Mouse (Mus musculus): Measurements from ENCODE around the gene Abcc9. TPM values are rescaled to one million over a fixed set of nuclear protein-coding genes. Genes with fewer than 3 reads are reported as not detected.

Abcc9 gene
- polyA plus RNA-seq, 1 experiment, result 0.36 TPM

DNA sequence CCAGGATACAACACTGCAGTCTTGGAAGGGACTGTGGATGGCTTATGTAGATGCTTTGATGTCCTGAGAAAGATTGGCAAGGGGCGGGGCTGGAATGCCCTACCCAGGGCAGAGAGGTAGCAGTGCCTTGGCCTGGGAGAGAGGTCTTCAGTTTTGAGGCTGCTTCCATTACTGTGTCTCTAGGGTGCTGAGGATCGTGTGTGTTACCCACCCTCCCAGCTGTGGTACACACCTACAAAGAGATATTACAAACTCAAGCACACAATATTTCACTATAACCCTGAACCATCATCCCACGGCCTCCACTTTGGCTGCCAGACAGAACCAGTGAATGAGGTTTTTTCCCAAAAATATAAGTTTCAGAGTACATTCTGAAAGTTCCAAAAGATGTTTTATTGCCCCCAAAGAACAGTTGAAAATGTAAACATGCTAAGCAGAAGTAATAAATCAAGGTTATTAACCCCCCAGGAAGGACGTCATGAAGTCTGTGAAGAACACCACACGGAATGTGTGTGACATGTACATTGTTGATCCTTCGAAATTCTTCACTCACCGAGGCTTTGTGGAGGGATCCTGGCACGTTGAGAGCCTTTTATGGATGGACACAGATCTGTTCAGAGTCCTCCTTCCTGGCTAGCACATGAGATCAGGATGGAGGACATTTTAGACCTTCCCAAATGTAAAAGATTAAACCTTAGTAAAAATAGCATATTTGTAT, 159.9 kb downstream of the Abcc9 start:
- Histone ChIP-seq H3K27me3 (ENCODE audit: control insufficient read depth, insufficient read depth, insufficient read length) (no peaks in the 10 kb centered on the region), H3K36me3 (ENCODE audit: control insufficient read depth, insufficient read depth) (no peaks in the 10 kb centered on the region), H3K4me3 (no peak overlapping the region), H3K79me2 (ENCODE audit: control insufficient read depth, insufficient read depth) (no peaks in the 10 kb centered on the region), H3ac (ENCODE audit: control insufficient read depth, insufficient read length) (no peak overlapping the region), H3K4me2 (ENCODE audit: low read depth) (no peak overlapping the region)
- TF ChIP-seq MYOD1 (IDR thresholded peaks at IDR 0.05; ENCODE audit: control insufficient read depth in 1 of 3, insufficient read length in 2 of 3, low read depth in 2 of 3) (no peak), TCF12 (IDR thresholded peaks at IDR 0.05; ENCODE audit: insufficient read depth, poor library complexity, severe bottlenecking) (no peak), CEBPB (IDR thresholded peaks at IDR 0.05; ENCODE audit: insufficient read depth, poor library complexity, severe bottlenecking) (no peak), MYOG (IDR thresholded peaks at IDR 0.05; ENCODE audit: control insufficient read depth in 1 of 3, insufficient read depth in 1 of 3, insufficient read length in 2 of 3, low read depth in 2 of 3) (no peak), MAX (IDR thresholded peaks at IDR 0.05; ENCODE audit: low read depth) (no peak), SRF (IDR thresholded peaks at IDR 0.05; ENCODE audit: control insufficient read depth, insufficient read length, low read depth) (no peak), POLR2A (IDR thresholded peaks at IDR 0.05; ENCODE audit: insufficient read length, low read depth) (no peak), POLR2AphosphoS2 (IDR thresholded peaks at IDR 0.05; ENCODE audit: insufficient read length, low read depth) (no peak), E2F4 (IDR thresholded peaks at IDR 0.05; ENCODE audit: insufficient read depth) (no peak), USF1 (IDR thresholded peaks at IDR 0.05; ENCODE audit: low read depth) (no peak), TCF3 (IDR thresholded peaks at IDR 0.05; ENCODE audit: insufficient read length, low read depth) (no peak), REST (IDR thresholded peaks at IDR 0.05; ENCODE audit: insufficient read depth, insufficient read length) (no peak)

- TF ChIP-seq TCF3 (IDR thresholded peaks at IDR 0.05; ENCODE audit: insufficient read length, low read depth) (no peak), TCF12 (IDR thresholded peaks at IDR 0.05; ENCODE audit: insufficient read depth, poor library complexity, severe bottlenecking) (no peak), REST (IDR thresholded peaks at IDR 0.05; ENCODE audit: insufficient read depth, insufficient read length) (no peak), CEBPB (IDR thresholded peaks at IDR 0.05; ENCODE audit: insufficient read depth, poor library complexity, severe bottlenecking) (no peak), USF1 (IDR thresholded peaks at IDR 0.05; ENCODE audit: low read depth) (no peak), E2F4 (IDR thresholded peaks at IDR 0.05; ENCODE audit: insufficient read depth) (no peak)
- no peak overlapping the region for H3K4me3 ChIP-seq
- no peak overlapping the region for H3K4me2 ChIP-seq (ENCODE audit: low read depth)
- H3ac ChIP-seq (ENCODE audit: control insufficient read depth, insufficient read length), result no peak overlapping the region
- no peaks in the 10 kb centered on the region for H3K27me3 ChIP-seq (ENCODE audit: control insufficient read depth, insufficient read depth, insufficient read length)
- no peaks in the 10 kb centered on the region for H3K36me3 ChIP-seq (ENCODE audit: control insufficient read depth, insufficient read depth)
- H3K79me2 ChIP-seq (ENCODE audit: control insufficient read depth, insufficient read depth), result no peaks in the 10 kb centered on the region
These were observed 161.5 kb downstream of the Abcc9 start for GRCm38 (mm10) chr6:142540561-142541160.

DNA sequence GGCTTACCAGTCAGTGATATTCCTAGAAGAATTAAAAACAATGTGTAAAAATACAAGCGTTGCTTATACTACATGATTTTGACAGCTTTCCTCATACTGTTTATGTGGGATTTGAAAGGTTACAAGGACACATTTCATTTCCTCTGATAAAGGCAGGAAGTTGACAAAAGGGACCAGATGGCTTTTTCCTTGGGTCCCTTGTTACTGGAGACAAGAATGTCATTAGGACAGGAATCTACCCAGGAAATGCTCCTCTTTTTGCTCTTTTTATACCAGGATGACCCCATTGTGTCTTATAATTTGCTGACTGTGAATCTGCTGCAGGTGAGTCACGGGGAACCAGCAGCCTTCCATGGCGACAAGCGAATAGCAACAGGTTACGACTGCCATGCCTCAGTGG, 162.0 kb downstream of the Abcc9 start:
- Histone ChIP-seq H3K4me3 (no peak overlapping the region), H3K79me2 (ENCODE audit: control insufficient read depth, insufficient read depth) (no peaks in the 10 kb centered on the region), H3K36me3 (ENCODE audit: control insufficient read depth, insufficient read depth) (no peaks in the 10 kb centered on the region), H3ac (ENCODE audit: control insufficient read depth, insufficient read length) (no peak overlapping the region), H3K27me3 (ENCODE audit: control insufficient read depth, insufficient read depth, insufficient read length) (no peaks in the 10 kb centered on the region), H3K4me2 (ENCODE audit: low read depth) (no peak overlapping the region)
- TF ChIP-seq CEBPB (IDR thresholded peaks at IDR 0.05; ENCODE audit: insufficient read depth, poor library complexity, severe bottlenecking) (no peak), TCF3 (IDR thresholded peaks at IDR 0.05; ENCODE audit: insufficient read length, low read depth) (no peak), REST (IDR thresholded peaks at IDR 0.05; ENCODE audit: insufficient read depth, insufficient read length) (no peak), E2F4 (IDR thresholded peaks at IDR 0.05; ENCODE audit: insufficient read depth) (no peak), TCF12 (IDR thresholded peaks at IDR 0.05; ENCODE audit: insufficient read depth, poor library complexity, severe bottlenecking) (no peak), MYOG (IDR thresholded peaks at IDR 0.05; ENCODE audit: control insufficient read depth in 1 of 3, insufficient read depth in 1 of 3, insufficient read length in 2 of 3, low read depth in 2 of 3) (no peak), POLR2AphosphoS2 (IDR thresholded peaks at IDR 0.05; ENCODE audit: insufficient read length, low read depth) (no peak), MAX (IDR thresholded peaks at IDR 0.05; ENCODE audit: low read depth) (no peak), USF1 (IDR thresholded peaks at IDR 0.05; ENCODE audit: low read depth) (no peak)

- Histone ChIP-seq H3K4me2 (ENCODE audit: low read depth) (no peak overlapping the region), H3K36me3 (ENCODE audit: control insufficient read depth, insufficient read depth) (no peaks in the 10 kb centered on the region), H3ac (ENCODE audit: control insufficient read depth, insufficient read length) (no peak overlapping the region), H3K4me3 (no peak overlapping the region), H3K27me3 (ENCODE audit: control insufficient read depth, insufficient read depth, insufficient read length) (no peaks in the 10 kb centered on the region), H3K79me2 (ENCODE audit: control insufficient read depth, insufficient read depth) (no peaks in the 10 kb centered on the region)
- TF ChIP-seq MYOG (IDR thresholded peaks at IDR 0.05; ENCODE audit: control insufficient read depth in 1 of 3, insufficient read depth in 1 of 3, insufficient read length in 2 of 3, low read depth in 2 of 3) (no peak), TCF12 (IDR thresholded peaks at IDR 0.05; ENCODE audit: insufficient read depth, poor library complexity, severe bottlenecking) (no peak), POLR2A (IDR thresholded peaks at IDR 0.05; ENCODE audit: insufficient read length, low read depth) (no peak), E2F4 (IDR thresholded peaks at IDR 0.05; ENCODE audit: insufficient read depth) (no peak), REST (IDR thresholded peaks at IDR 0.05; ENCODE audit: insufficient read depth, insufficient read length) (no peak), SRF (IDR thresholded peaks at IDR 0.05; ENCODE audit: control insufficient read depth, insufficient read length, low read depth) (no peak), MAX (IDR thresholded peaks at IDR 0.05; ENCODE audit: low read depth) (no peak), CEBPB (IDR thresholded peaks at IDR 0.05; ENCODE audit: insufficient read depth, poor library complexity, severe bottlenecking) (no peak), TCF3 (IDR thresholded peaks at IDR 0.05; ENCODE audit: insufficient read length, low read depth) (no peak), MYOD1 (IDR thresholded peaks at IDR 0.05; ENCODE audit: control insufficient read depth in 1 of 3, insufficient read length in 2 of 3, low read depth in 2 of 3) (no peak), POLR2AphosphoS2 (IDR thresholded peaks at IDR 0.05; ENCODE audit: insufficient read length, low read depth) (no peak), USF1 (IDR thresholded peaks at IDR 0.05; ENCODE audit: low read depth) (no peak)
These were observed 163.6 kb downstream of the Abcc9 start for GRCm38 (mm10) chr6:142538503-142538902.

Other genes with a start within 250 kb of the Abcc9 start
- not detected for gene Gys2, start 229.2 kb downstream of the Abcc9 start, polyA plus RNA-seq (2012; fragmentation: generic; extraction: Trizol)
- gene Ldhb, start 194.4 kb downstream of the Abcc9 start, polyA plus RNA-seq (2012; fragmentation: generic; extraction: Trizol), result 52.1 TPM
- gene Kcnj8, start 130.7 kb downstream of the Abcc9 start, polyA plus RNA-seq (2012; fragmentation: generic; extraction: Trizol), result 0.02 TPM
- 27.8 TPM for gene Cmas, start 54.4 kb upstream of the Abcc9 start, polyA plus RNA-seq (2012; fragmentation: generic; extraction: Trizol)
- not detected for gene Sult6b2, start 102.2 kb upstream of the Abcc9 start, polyA plus RNA-seq (2012; fragmentation: generic; extraction: Trizol)